In genomic region chr4:43972137-43972591, GRCm38 (mm10) we compare ENCODE assay signal across 8 mouse cellular contexts. TPM values are rescaled to one million over a fixed set of nuclear protein-coding genes. Genes with fewer than 3 reads are reported as not detected.
DNase-seq lines count a peak whose midpoint lies in the region; ATAC-seq and TF ChIP-seq lines count a peak whose summit lies in the region.

No protein-coding gene starts in this region.

- intact Hi-C loops in left cerebral cortex, adult 2 months (cut with DNase I) = no loop called here
- intact Hi-C loops in left cerebral cortex, postnatal 25 days (cut with DNase I) = no loop called here

- TF ChIP-seq CTCF in left cerebral cortex, adult 2 months (IDR thresholded peaks at IDR 0.05) = no peak

- no peaks in the 10 kb centered on the region for H3K9me3 ChIP-seq in hindbrain, embryonic 10.5 days
- no peaks in the 10 kb centered on the region for H3K9me3 ChIP-seq in limb, embryonic 14.5 days (ENCODE audit: control insufficient read depth, low read length)

- peaks cover 27% of the 10 kb centered on the region for H3K27me3 ChIP-seq in hindbrain, embryonic 10.5 days (ENCODE audit: insufficient read depth, poor library complexity, severe bottlenecking)
- H3K27me3 ChIP-seq in limb, embryonic 14.5 days (ENCODE audit: control insufficient read depth, insufficient read depth, low read length) = no peaks in the 10 kb centered on the region

- H3K27ac ChIP-seq in left cerebral cortex, adult 2 months = 0 out of 2 replicates have a peak overlapping the region, but pooled peaks have one; percentile 44
- H3K27ac ChIP-seq in hindbrain, embryonic 10.5 days = peak overlapping the region; percentile 81
- peak overlapping the region; percentile 63 for H3K27ac ChIP-seq in limb, embryonic 14.5 days (replicated peaks; ENCODE audit: low read depth, low read length)

- peak; percentile 58; the same call in 1 of the 2 replicates for ATAC-seq in limb, embryonic 14.5 days (ENCODE audit: low FRiP score, low read depth)
- peak; percentile 41 for ATAC-seq in monocyte, adult 5-6 weeks (replicated peaks; ENCODE audit: insufficient number of reproducible peaks, low FRiP score, low TSS enrichment, poor library complexity, severe bottlenecking)
- ATAC-seq in cerebellum, adult (ENCODE audit: insufficient number of reproducible peaks, low FRiP score, low TSS enrichment) = no peak

- WGBS in hindbrain, embryonic 10.5 days = 6% methylated on average over 8 of the region's 8 CpGs
- 7% methylated on average over 7 of the region's 8 CpGs for WGBS in limb, embryonic 14.5 days

- H3K4me3 ChIP-seq in left cerebral cortex, adult 2 months = no peak overlapping the region
- peak overlapping the region; percentile 29 for H3K4me3 ChIP-seq in hindbrain, embryonic 10.5 days
- H3K4me3 ChIP-seq in limb, embryonic 14.5 days (replicated peaks; ENCODE audit: low read length) = no peak overlapping the region; the same call in 1 of the 2 replicates

- H3K9ac ChIP-seq in limb, embryonic 14.5 days (ENCODE audit: low read depth, low read length, severe bottlenecking) = peak overlapping the region; percentile 21; the same call in 1 of the 2 replicates

- 0 out of 2 replicates have a peak, but pooled peaks cover 3% of the 10 kb centered on the region for H3K36me3 ChIP-seq in hindbrain, embryonic 10.5 days
- H3K36me3 ChIP-seq in limb, embryonic 14.5 days (ENCODE audit: control insufficient read depth, insufficient read depth, low read length) = peaks cover 19% of the 10 kb centered on the region

- H3K4me1 ChIP-seq in hindbrain, embryonic 10.5 days (replicated peaks) = peaks cover 58% of the 10 kb centered on the region
- H3K4me1 ChIP-seq in limb, embryonic 14.5 days (ENCODE audit: control insufficient read depth, insufficient read depth, low read length) = peaks cover 20% of the 10 kb centered on the region

- TF ChIP-seq POLR2A in limb, embryonic 14.5 days (IDR thresholded peaks at IDR 0.05; ENCODE audit: borderline replicate concordance, extremely low read depth, insufficient read depth, insufficient read length) = no peak

- peak overlapping the region; percentile 26; the same call in 1 of the 2 replicates for H3K4me2 ChIP-seq in limb, embryonic 14.5 days (replicated peaks; ENCODE audit: low read depth, low read length, severe bottlenecking)

- DNase-seq in left cerebral cortex, adult 2 months (ENCODE audit: extremely low spot score in 1 of 2, low spot score in 2 of 2) = no peak
- DNase-seq in left cerebral cortex, postnatal 25 days (ENCODE audit: low spot score in 2 of 2) = no peak
- peak; percentile 81 for DNase-seq in embryo, embryonic 11 days
- DNase-seq in hindbrain, embryonic 10.5 days (ENCODE audit: low spot score) = peak; percentile 80
- peak; percentile 48 for DNase-seq in limb, embryonic 14.5 days (ENCODE audit: low spot score)
- no peak for DNase-seq in cerebellum, adult 9-10 months

RNA-seq across cellular contexts. Expression of gene Ccin, which starts 11.1 kb away (rescaled TPM):
- not detected for total RNA-seq in left cerebral cortex, adult 2 months (2021)
- total RNA-seq in left cerebral cortex, postnatal 25 days (2021) = not detected
- polyA plus RNA-seq in hindbrain, embryonic 10.5 days (2016; fragmentation: Nextera tagmentation; extraction: Ambion mirVana) = not detected in 2 replicates
- 0.36 and 0.44 TPM in 2 replicates for polyA plus RNA-seq in limb, embryonic 14.5 days (2012; rRNA removed)
- polyA plus RNA-seq in limb, embryonic 14.5 days (2014; fragmentation: Nextera tagmentation; extraction: Ambion mirVana) = 0.10 TPM in 1 of 2 replicates, not detected in the other
- total RNA-seq in monocyte, adult 5-6 weeks (2017) = 0.39 TPM in 1 of 3 replicates, not detected in the others

RNA-seq across cellular contexts. Expression of gene Glipr2, which starts 15.0 kb away (rescaled TPM):
- total RNA-seq in left cerebral cortex, adult 2 months (2021) = 1 to 10 TPM; 3.4 to 3.7 TPM
- total RNA-seq in left cerebral cortex, postnatal 25 days (2021) = 1 to 10 TPM; 2.7 to 2.9 TPM
- polyA plus RNA-seq in hindbrain, embryonic 10.5 days (2016; fragmentation: Nextera tagmentation; extraction: Ambion mirVana) = 70.2 and 84.9 TPM in 2 replicates
- polyA plus RNA-seq in limb, embryonic 14.5 days (2012; rRNA removed) = 67.0 and 71.9 TPM in 2 replicates
- polyA plus RNA-seq in limb, embryonic 14.5 days (2014; fragmentation: Nextera tagmentation; extraction: Ambion mirVana) = 108 and 121 TPM in 2 replicates
- total RNA-seq in monocyte, adult 5-6 weeks (2017) = 116 to 119 TPM (median 118 TPM) in 3 replicates

RNA-seq across cellular contexts. Expression of gene Clta, which starts 32.1 kb away (rescaled TPM):
- 100 to 1,000 TPM; 269 to 274 TPM for total RNA-seq in left cerebral cortex, adult 2 months (2021)
- total RNA-seq in left cerebral cortex, postnatal 25 days (2021) = 100 to 1,000 TPM; 280 to 281 TPM
- polyA plus RNA-seq in hindbrain, embryonic 10.5 days (2016; fragmentation: Nextera tagmentation; extraction: Ambion mirVana) = 220 and 239 TPM in 2 replicates
- polyA plus RNA-seq in limb, embryonic 14.5 days (2012; rRNA removed) = 278 and 361 TPM in 2 replicates
- polyA plus RNA-seq in limb, embryonic 14.5 days (2014; fragmentation: Nextera tagmentation; extraction: Ambion mirVana) = 252 and 264 TPM in 2 replicates
- total RNA-seq in monocyte, adult 5-6 weeks (2017) = 320 to 466 TPM (median 446 TPM) in 3 replicates

Comparison
In these comparisons a context has a peak if more than half of its experiments do, and no peak if none do; other contexts are left out.
1. DNase-seq: peak in embryo, embryonic 11 days (single experiment), hindbrain, embryonic 10.5 days (single experiment) and limb, embryonic 14.5 days (single experiment); none in left cerebral cortex, adult 2 months (0 of 2), left cerebral cortex, postnatal 25 days (0 of 2) and cerebellum, adult 9-10 months (single experiment).
2. RNA of gene Glipr2, which starts 15.0 kb away (total RNA-seq): 116 to 119 TPM in monocyte, adult 5-6 weeks; 3.4 to 3.7 TPM in left cerebral cortex, adult 2 months and 2.7 to 2.9 TPM in left cerebral cortex, postnatal 25 days; every median in the first group is over 10 times any median in the second.
3. Peak in every context shown above with its lines, with median percentiles within 50 percentile points of each other: H3K27ac ChIP-seq.